Mouse (Mus musculus): ENCODE data around the gene Olfr916.

Olfr916 gene

GRCm38 (mm10) chr9:38659775-38660174, at the start of gene Olfr916:
Gene Olfr916, minus strand, starts transcription at chr9:38659875.
- DNase-seq (ENCODE audit: low spot score): no peak

GRCm38 (mm10) chr9:38674501-38674900, 14.8 kb upstream of the Olfr916 start, which contains the start of gene Olfr918:
Gene Olfr918, minus strand, starts transcription at chr9:38674601.
- DNase-seq (ENCODE audit: low spot score): no peak

GRCm38 (mm10) chr9:38672887-38673286, 13.2 kb upstream of the Olfr916 start:
- no peak for DNase-seq (ENCODE audit: low spot score)

GRCm38 (mm10) chr9:38665742-38666141, 6.1 kb upstream of the Olfr916 start, which contains the start of gene Olfr917:
Gene Olfr917, minus strand, starts transcription at chr9:38665842.
- no peak for DNase-seq (ENCODE audit: low spot score)

GRCm38 (mm10) chr9:38632406-38632805, 27.3 kb downstream of the Olfr916 start:
- no peak for DNase-seq (ENCODE audit: low spot score)
